Mouse (Mus musculus): ENCODE measurements around the gene Rplp1.

DNA sequence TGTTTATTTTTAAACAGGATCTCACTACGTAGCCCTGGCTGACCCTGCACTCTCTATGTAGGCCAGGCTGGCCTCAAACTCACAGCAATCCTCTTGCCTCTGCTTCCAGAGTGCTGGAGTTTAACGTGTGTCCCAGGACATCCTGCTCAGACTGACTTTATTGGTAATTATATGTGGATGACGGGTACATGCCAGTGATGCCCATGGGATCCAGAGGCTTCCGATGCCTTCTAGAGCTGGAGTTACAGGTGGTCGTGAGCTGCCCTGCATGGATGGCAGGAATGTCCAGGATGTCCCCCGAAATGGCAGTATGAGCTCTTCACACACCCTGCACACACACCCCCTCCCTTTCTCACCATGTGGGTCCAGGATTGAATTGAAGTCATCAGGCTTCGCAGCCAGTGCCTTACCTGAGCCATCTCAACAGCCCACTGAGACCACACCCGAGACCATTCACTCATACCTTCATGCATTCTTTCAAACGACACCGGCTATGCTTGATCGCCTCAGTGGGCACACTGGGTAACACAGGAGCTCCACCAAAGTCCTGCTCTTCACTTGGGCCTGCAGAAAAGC, 5.4 kb downstream of the Rplp1 start:
- TF ChIP-seq CTCF (IDR thresholded peaks at IDR 0.05; ENCODE audit: low read depth, low read length) (no peak), POLR2A (IDR thresholded peaks at IDR 0.05; ENCODE audit: borderline replicate concordance, low read depth, low read length) (no peak)
